Mouse (Mus musculus): ENCODE results near the gene Plod2.

DNA sequence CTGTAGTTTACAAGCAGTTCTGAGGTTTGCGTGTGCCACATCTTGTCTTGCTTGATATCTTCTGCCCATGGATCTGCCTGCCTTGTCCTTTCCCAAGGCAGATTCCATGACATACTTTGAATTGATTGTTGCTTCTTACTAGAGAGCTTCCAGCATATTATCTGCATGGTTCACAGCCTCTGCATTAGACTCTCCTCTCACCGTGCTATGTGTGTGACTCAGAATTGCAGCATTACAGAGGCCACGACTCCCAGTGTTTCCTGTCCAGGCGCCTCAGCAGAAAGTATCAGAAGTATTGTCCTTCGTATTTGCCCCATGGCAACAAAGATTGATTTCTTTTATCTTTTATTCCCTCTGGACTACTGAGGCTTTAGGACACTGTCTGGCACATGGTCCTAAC lies 20.4 kb downstream of the Plod2 start:
- TF ChIP-seq CTCF (IDR thresholded peaks at IDR 0.05; ENCODE audit: borderline replicate concordance, extremely low read depth, insufficient read depth, insufficient read length) (no peak), POLR2A (IDR thresholded peaks at IDR 0.05; ENCODE audit: borderline replicate concordance, extremely low read depth, insufficient read depth, insufficient read length, poor library complexity, severe bottlenecking) (no peak)

Measured in brain, embryonic 14.5 days (tissue).